Mouse (Mus musculus) bone marrow macrophage, adult 2 months (primary cell): ENCODE measurements around the gene Golph3l. TPM values are rescaled to one million over a fixed set of nuclear protein-coding genes. Genes with fewer than 3 reads are reported as not detected.
"Not testable (repeated sequence)": the region's sequence is repeated elsewhere in the genome, so short reads cannot be mapped to it uniquely, and the experiment has no call there.

Source experiments
- H3K27ac ChIP-seq: 2 replicates; pipeline ENCODE4 v1.5.1; 2012; ENCODE audit warnings: low read depth, low read length; ENCODE audit not compliant: insufficient read depth
- H3K4me1 ChIP-seq: 2 replicates; pipeline ENCODE4 v1.6.1; 2012; ENCODE audit warnings: low read length; ENCODE audit not compliant: control insufficient read depth, insufficient read depth
- H3K4me3 ChIP-seq: 2 replicates; pipeline ENCODE4 v1.5.1; 2012; ENCODE audit warnings: mild to moderate bottlenecking, low read length, moderate library complexity; ENCODE audit not compliant: insufficient read depth
- CTCF ChIP-seq: IDR thresholded peaks from 2 replicates; pipeline ENCODE4 v1.5.1; 2012; ENCODE audit warnings: low read depth, mild to moderate bottlenecking, low read length, moderate library complexity
- POLR2A ChIP-seq: IDR thresholded peaks from 2 replicates; pipeline ENCODE4 v1.6.1; 2012; ENCODE audit warnings: mild to moderate bottlenecking, low read depth, low read length, borderline replicate concordance
- polyA plus RNA-seq: library from polyadenylated mRNA; stranded (reverse); fragments of >200 nt; gene quantifications from 2 replicates; pipeline ENCODE4 v1.2.4, GENCODE M21; 2012; ENCODE audit not compliant: missing spikeins, insufficient read depth, insufficient read length

The Golph3l gene
- polyA plus RNA-seq = 66.3 and 75.3 TPM in 2 replicates

DNA sequence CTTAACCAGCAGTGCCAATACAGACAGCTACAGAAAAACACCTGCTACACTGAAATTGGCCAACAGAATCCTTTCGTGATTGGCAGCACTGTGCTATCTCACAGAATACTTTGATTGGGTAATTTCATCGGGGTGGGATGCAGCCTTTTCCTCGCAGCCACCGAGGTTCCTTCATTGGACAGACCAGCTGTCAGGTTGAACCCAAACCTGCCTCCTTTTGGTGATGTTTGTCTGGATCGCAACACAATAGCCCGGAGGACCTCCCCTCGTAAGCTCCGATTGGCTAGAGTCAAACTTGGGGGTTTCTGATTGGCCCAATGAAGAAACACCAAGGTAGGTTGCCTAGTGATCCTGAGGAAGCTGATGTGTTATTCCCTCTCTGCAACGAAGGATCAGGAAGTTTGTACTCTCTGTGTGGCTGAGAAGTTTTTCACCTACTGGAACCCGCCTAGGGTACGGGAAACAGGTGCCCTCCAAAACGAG, at the start of gene Golph3l:
Gene Golph3l, plus strand, starts transcription at position 331 of the 483 bp plus-strand sequence.
- Histone ChIP-seq H3K27ac (peak within 1 kb of the TSS; percentile 73), H3K4me3 (peak within 1 kb of the TSS; percentile 87), H3K4me1 (0 out of 2 replicates have a peak, but pooled peaks cover 2% of the 10 kb centered on the region)
- TF ChIP-seq POLR2A (no peak), CTCF (no peak)

- Histone ChIP-seq H3K27ac (no peak overlapping the region), H3K4me1 (no peaks in the 10 kb centered on the region), H3K4me3 (no peak overlapping the region)
- TF ChIP-seq POLR2A (no peak), CTCF (no peak)
Measured at GRCm38 (mm10) chr3:95538936-95539335, 49.8 kb upstream of the Golph3l start.

DNA sequence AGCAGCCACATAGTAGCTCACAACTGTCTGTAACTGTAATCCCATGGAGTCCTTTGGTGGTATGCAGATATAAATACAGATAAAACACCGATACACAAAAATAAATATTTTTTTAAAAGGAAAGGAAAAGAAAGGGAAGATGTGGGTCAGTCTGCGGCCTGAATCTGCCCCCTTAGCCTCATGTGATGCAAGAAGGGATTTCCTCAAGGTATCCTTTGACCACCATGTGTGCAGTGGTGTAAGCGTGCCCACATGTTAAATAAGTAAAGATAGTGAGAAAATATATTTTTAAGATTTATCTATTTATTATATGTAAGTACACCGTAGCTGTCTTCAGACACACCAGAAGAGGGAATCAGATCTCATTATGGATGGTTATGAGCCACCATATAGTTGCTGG, 48.9 kb upstream of the Golph3l start:
- H3K4me1 ChIP-seq = no peaks in the 10 kb centered on the region
- no peak overlapping the region for H3K4me3 ChIP-seq
- TF ChIP-seq POLR2A = no peak
- no peak for TF ChIP-seq CTCF
- no peak overlapping the region for H3K27ac ChIP-seq

GRCm38 (mm10) chr3:95541186-95541585, 47.5 kb upstream of the Golph3l start:
- H3K4me3 ChIP-seq, H3K4me1 ChIP-seq, H3K27ac ChIP-seq: not testable (repeated sequence)

DNA sequence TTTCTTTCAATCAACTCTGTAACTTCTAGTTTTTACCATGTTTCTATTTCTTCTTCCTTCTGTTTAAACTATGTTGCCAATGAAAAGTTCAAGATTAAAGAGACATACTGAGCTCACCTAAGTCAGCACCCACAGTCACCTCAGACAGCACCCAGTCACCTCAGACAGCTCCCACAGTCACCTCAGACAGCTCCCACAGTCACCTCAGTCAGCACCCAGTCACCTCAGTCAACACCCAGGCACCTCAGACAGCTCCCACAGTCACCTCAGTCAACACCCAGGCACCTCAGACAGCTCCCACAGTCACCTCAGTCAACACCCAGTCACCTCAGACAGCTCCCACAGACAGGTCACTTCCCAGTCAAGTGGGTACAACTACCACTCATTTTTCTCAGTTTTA, 46.6 kb upstream of the Golph3l start:
- TF ChIP-seq POLR2A (no peak), CTCF (no peak)
- H3K4me1 ChIP-seq = no peaks in the 10 kb centered on the region
- H3K4me3 ChIP-seq = no peak overlapping the region
- H3K27ac ChIP-seq = no peak overlapping the region

- TF ChIP-seq POLR2A = no peak
- TF ChIP-seq CTCF = no peak
- H3K4me3 ChIP-seq = no peak overlapping the region
- no peak overlapping the region for H3K27ac ChIP-seq
- H3K4me1 ChIP-seq = no peaks in the 10 kb centered on the region
Measured at GRCm38 (mm10) chr3:95542981-95543380, 45.8 kb upstream of the Golph3l start.

GRCm38 (mm10) chr3:95550176-95550575, 38.6 kb upstream of the Golph3l start:
- H3K4me1 ChIP-seq = 0 out of 2 replicates have a peak, but pooled peaks cover 2% of the 10 kb centered on the region
- TF ChIP-seq CTCF (no peak), POLR2A (no peak)
- no peak overlapping the region for H3K27ac ChIP-seq
- no peak overlapping the region for H3K4me3 ChIP-seq

GRCm38 (mm10) chr3:95553986-95554385, 34.7 kb upstream of the Golph3l start:
- Histone ChIP-seq H3K27ac (no peak overlapping the region), H3K4me1 (0 out of 2 replicates have a peak, but pooled peaks cover 2% of the 10 kb centered on the region), H3K4me3 (no peak overlapping the region)
- TF ChIP-seq POLR2A (no peak), CTCF (no peak)

GRCm38 (mm10) chr3:95559437-95559836, 29.3 kb upstream of the Golph3l start, which contains the start of gene Hormad1:
Gene Hormad1 (plus strand): TSS chr3:95559677.
- no peak within 1 kb of the TSS for H3K4me3 ChIP-seq
- TF ChIP-seq POLR2A = no peak
- no peak for TF ChIP-seq CTCF
- no peaks in the 10 kb centered on the region for H3K4me1 ChIP-seq
- no peak within 1 kb of the TSS for H3K27ac ChIP-seq

- no peaks in the 10 kb centered on the region for H3K4me1 ChIP-seq
- H3K4me3 ChIP-seq = no peak overlapping the region
- no peak overlapping the region for H3K27ac ChIP-seq
- TF ChIP-seq CTCF (no peak), POLR2A (no peak)
Measured at GRCm38 (mm10) chr3:95560738-95561137, 28.0 kb upstream of the Golph3l start.

- TF ChIP-seq POLR2A = no peak
- no peak for TF ChIP-seq CTCF
- no peak overlapping the region for H3K27ac ChIP-seq
- no peaks in the 10 kb centered on the region for H3K4me1 ChIP-seq
- no peak overlapping the region for H3K4me3 ChIP-seq
Measured at GRCm38 (mm10) chr3:95561826-95562225, 26.9 kb upstream of the Golph3l start.
